Mouse (Mus musculus): ENCODE measurements around the gene Rpl18. TPM values are rescaled to one million over a fixed set of nuclear protein-coding genes. Genes with fewer than 3 reads are reported as not detected.

Rpl18 gene
- total RNA-seq, 2 experiments from 2014 or later: 342 to 393 TPM

DNA sequence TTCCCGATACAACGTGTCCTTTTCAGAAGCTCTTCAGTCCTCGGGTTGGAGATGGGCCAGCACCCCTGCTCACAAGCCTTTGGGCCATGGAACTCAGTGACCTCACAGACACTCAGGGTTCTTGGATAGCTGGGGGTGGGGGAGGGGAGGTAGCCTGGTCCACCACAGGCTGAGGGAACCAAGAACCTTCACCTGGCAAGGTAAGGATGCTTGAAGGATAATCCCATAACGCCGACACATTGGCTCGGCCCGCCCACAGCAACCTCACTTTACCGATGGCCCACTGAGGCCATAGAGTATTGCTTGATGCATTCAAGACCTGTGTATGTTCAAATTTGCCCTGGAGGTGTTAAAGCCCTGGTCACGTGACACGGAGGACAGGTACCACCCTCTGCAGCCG is 10.5 kb downstream of the Rpl18 start, which contains the start of gene Spaca4:
Gene Spaca4, minus strand, starts transcription at position 101 of the 400 bp plus-strand sequence.
- no peak for DNase-seq (ENCODE audit: extremely low spot score in 1 of 2, low spot score in 1 of 2)

DNA sequence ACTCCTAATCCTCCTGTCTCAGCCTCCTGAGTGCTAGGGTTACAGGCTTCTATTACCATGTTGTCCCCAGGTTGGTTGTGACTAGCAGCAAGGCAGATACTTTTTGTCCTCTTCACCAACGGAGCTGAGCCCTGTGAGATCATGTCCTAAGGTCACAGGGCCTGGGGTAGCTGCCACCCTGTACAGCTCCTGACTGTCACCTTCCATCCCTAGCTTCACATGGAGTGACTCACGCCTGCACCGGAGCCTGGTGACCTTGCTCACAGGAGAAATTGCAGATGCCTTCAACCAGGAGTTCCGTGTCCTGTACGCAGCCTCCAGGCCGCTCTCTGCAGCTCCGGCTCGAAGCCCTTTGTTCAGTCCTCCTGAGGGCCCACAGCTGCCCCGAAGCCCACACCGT is 11.2 kb downstream of the Rpl18 start:
- DNase-seq (ENCODE audit: extremely low spot score in 1 of 2, low spot score in 1 of 2): no peak

DNA sequence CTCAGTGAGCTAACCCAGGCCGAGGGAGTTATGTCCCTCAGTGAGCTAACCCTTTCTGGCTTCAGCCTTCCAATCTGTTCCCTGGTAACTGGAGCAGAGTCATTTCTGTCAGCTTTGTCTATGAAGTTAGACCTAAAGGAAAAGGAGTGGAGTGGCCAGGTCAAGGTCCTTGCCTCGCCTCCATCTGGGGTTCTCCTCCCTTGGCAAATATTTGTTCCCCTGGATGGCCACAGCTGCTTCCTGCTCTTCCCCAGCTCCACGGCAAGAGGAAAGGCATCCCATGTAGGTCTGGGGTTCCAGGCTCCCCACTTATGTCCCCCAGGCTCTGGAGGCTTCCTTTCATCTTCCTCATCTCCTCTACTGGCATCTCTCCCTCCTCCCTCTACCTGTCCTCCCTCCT is 12.4 kb downstream of the Rpl18 start:
- DNase-seq (ENCODE audit: extremely low spot score in 1 of 2, low spot score in 1 of 2): no peak

DNA sequence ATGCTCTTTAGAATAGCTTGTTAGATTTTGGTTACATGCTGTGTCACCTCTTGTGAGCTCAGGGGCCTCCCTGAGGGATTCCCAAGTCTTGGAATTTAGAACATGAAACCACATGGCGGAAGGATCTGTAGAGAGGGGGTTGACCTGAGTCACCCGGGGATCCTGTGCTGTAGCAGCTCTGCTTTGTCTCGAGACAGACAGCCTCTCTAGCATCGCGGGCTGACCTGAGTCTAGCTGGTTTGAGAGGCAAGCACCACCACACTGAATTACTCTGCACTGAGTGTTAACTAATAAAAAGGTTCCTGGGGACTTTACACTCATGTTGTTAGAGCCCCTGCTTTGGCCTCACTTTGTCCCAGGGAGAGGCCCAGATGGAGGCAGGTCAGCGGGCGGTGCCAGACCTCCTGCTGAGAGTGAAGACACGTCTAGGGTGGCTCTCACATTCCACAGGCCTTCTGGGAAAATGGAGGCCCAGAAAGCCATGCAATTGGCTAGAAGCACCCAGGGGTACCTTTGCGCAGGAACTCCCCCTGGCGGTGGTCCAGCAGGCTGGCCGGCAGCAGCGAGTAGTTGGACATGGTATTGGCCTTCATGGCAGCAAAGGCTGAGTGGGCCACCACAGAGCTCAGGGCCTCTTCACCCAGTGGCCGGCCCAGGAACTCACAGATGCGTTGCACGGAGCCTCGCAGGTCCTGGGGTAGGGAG is 15.6 kb downstream of the Rpl18 start:
- no peak for DNase-seq (ENCODE audit: extremely low spot score in 1 of 2, low spot score in 1 of 2)

DNA sequence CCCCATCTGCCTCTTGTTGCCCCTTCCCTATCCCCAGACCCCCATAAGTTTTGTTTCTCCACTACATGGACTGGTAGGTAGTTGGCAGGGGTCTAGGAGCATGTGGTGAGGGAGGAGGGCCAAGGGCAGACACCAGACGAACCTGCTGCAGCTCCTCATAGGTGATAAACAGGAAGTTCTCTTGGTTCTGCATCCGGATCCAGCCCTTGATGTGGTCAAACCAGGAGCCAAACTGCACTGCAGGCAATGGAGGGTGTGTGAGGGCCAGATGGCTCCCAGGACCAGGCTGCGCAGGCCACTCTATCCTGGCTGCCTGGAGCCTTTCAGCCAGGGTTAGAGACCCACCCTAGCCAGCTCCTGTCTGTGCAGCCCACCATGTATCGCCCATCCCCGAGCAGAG is 18.2 kb downstream of the Rpl18 start:
- DNase-seq (ENCODE audit: extremely low spot score in 1 of 2, low spot score in 1 of 2): no peak

DNA sequence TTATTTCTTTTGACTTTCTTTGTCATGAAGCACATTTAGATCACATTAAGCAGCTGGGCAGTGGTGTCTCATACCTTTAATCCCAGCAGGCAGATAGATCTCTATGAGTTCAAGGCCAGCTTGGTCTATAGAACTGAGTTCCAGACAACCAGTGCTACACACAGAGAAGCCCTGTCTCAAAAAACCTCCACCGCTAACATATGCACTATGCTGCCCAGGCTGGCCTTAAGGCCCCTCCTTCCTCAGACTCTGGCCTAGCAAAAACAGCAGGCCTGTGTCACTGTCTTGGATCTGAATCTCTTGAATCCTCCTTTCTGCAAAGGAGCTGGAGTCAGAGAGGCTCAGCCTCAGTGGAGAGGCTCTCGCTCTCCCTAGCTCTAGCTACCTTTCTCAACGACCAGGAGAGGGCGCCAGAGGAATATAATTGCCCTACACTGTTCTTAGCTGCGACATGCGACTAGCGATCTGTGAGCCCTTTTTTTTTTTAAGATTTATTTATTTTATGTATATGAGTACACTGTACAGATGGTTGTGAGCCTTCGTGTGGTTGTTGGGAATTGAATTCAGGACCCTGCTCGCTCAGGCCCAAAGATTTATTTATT is 24.0 kb downstream of the Rpl18 start:
- peak; percentile 76 to 96 for DNase-seq (ENCODE audit: extremely low spot score in 1 of 2, low spot score in 1 of 2)

DNA sequence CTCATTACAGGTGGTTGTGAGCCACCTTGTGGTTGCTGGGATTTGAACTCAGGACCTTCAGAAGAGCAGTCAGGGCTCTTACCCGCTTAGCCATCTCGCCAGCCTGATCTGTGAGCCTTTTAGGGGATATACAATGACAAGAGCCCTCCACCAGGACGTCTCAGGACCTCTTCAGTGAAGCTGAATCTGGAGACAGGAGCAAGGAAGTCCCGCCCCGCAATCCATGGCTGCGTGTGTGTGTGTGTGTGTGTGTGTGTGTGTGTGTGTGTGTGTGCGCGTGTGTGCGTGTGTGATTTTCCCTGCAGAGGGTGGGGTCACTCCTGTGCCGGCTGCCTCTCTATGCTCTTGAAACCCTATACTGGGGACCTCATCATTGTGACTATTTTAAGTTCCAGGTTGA is 24.6 kb downstream of the Rpl18 start:
- no peak for DNase-seq (ENCODE audit: extremely low spot score in 1 of 2, low spot score in 1 of 2)

DNA sequence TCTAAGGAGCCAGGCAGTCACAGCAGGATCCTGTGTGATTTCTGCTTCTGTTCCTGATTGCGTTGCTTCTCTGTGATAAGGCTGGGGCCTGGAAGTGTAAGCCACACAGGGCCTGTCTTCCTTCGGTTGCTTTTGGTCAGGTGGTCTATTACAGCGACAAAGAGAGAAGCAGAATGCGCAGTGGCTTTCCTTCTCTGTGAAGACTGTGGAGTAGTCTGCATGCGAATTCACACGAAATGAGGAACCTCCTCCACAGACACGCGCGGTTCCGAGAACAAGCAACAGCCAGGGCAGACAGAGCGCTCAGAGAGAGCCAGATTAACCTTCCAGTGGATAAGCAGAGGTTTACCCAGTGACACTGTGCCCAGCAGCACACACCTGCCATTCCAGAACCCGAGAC is 26.1 kb downstream of the Rpl18 start:
- no peak for DNase-seq (ENCODE audit: extremely low spot score in 1 of 2, low spot score in 1 of 2)

DNA sequence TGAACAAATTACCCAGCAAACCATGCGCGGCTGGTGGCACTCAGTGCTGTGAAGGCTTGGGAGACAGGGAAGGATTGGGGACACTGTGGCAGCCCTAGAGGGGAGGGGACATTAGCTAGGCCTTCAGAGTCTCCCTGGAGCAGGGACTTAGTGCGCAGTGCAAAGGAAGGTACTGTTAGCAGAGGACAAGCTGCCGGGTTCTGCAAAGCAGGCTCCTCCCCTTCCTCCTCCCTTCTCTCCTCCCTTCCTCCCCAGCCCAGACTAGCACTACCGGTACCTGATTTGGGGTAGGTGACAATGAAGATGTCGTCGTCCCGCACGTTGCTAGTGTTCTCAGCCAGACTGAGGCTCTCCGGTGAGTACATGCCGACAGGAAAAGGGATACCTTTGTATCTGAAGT is 26.5 kb downstream of the Rpl18 start:
- no peak for DNase-seq (ENCODE audit: extremely low spot score in 1 of 2, low spot score in 1 of 2)

DNA sequence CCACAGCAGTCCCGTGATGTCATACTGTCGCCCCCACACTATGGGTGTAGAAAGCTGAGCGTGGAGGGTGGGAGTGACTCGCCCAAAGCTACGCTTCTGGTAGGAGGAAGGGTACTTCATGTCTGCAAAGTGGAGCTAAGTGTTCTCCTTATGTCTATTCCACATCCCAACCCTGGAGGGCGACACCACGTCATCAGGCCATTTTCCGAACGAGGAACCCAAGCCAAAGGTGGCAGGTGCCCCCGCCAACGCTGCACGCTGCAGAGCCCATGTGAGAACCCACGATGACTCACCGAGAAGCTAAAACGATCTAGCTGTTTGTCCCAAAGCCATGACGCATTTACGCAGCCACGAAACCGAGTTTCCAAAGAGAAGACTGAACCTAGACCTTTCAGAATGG is 27.1 kb downstream of the Rpl18 start:
- DNase-seq (ENCODE audit: extremely low spot score in 1 of 2, low spot score in 1 of 2): peak; percentile 51 to 66

DNA sequence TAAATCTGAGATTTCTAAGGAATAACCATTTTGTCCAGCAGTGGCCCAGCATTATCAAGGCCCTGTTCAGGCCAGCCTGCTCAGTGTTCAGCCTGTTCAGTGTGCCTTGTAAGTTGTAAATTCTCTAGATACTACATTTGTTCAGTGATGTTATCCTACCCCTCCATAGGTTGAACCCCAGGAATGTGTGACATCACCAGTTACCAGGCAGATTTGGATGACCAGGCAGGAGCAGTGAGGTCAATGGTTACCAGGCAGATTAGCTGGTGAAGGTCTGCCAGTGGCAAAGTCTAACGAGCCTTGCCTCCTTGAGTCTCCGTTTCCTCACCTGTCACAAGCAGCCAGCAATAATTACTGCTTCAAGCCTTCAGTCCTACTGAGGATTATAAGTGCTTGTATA is 29.1 kb downstream of the Rpl18 start:
- peak; percentile 49 to 62 for DNase-seq (ENCODE audit: extremely low spot score in 1 of 2, low spot score in 1 of 2)

DNA sequence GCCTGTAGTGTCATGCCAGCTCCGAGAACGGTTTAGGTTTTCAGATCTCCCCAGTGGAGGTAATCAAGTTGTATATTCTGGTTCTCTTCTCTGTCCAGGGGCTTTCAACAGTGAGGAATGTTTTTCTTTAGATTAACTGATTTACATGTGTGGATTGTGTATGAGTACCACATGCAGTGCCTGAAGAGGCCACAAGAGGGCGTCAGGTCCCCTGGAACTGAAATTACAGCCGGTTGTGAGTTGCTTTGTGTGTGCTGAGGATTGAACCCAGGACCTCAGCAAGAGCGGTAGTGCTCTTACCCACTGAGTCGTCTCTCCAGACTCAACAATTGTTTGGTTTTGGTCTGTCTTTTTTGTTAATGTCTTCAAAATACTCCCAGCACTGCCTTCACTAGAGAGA is 31.3 kb downstream of the Rpl18 start:
- no peak for DNase-seq (ENCODE audit: extremely low spot score in 1 of 2, low spot score in 1 of 2)

DNA sequence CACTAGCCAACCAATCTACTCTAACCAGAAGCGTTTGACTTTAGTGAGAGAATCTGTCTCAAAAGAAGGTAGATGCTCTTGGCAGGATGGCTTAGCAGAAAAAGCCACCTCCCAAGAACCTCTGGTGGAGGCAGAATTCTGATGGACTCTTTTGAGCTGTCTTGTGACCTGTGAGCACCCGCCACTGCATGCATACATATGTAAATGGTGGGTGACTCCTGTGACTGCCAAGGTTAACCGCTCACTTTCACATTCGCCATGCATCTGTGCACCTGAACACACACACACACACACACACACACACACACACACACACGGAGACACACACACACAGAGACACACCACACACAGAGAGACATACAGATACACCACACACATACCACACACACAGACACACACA is 32.2 kb downstream of the Rpl18 start:
- DNase-seq (ENCODE audit: extremely low spot score in 1 of 2, low spot score in 1 of 2): no peak

DNA sequence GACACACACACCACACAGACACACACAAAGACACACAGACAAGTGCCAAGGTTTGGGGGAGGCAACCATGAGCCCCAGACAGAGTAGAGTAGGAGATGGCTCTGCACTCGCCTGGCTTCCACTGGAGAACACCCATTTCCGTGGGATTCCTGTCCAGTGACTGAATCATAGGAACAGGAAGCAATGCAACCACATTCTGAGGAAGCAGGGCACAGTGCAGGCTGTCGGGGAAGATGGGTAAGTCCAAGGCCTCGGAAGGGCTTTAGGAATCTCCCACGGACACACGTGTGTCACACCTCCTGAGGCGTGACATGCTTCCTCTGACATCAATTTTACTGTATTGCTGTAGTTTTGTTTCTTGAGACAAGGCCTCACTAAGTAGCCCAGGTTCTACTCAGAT is 32.9 kb downstream of the Rpl18 start:
- DNase-seq (ENCODE audit: extremely low spot score in 1 of 2, low spot score in 1 of 2): no peak

DNA sequence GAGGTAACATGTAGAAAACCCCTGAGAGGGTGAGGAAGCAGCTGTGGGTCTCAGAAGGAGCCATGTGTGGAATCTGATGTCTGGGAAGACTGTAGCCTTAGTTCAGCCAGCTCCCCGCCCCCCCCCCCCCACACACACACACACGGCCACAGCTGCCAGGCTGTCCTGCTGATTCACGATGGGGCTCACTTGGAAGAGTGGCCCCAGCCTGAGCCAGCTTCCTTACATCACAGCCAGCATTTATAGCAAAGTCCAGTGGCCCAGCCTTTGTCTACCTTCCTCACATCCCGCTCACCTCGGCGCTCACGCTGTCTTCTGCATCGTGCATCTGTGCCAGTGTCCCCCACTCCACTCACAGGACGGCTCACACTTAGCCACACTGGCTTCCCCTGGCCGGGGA is 34.1 kb downstream of the Rpl18 start:
- DNase-seq (ENCODE audit: extremely low spot score in 1 of 2, low spot score in 1 of 2): no peak

DNA sequence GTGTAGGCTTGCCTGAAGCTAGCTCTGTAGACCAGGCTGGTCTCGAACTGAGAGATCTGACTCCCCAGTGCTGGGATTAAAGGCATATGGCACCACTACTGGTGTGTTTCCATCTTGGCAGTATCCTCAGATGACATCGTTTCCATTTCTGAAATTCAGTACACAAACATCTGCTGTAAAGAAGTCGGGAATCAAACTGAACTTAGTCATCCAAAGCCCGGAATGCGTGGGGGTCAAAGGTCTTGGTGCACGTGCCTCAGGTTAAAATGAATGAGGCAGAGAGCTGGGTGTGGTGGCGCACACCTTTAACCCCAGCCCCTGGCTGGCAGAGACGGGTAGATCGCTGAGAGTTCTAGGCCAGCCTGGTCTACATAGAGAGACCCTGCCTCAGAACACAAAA is 34.9 kb downstream of the Rpl18 start:
- no peak for DNase-seq (ENCODE audit: extremely low spot score in 1 of 2, low spot score in 1 of 2)

DNA sequence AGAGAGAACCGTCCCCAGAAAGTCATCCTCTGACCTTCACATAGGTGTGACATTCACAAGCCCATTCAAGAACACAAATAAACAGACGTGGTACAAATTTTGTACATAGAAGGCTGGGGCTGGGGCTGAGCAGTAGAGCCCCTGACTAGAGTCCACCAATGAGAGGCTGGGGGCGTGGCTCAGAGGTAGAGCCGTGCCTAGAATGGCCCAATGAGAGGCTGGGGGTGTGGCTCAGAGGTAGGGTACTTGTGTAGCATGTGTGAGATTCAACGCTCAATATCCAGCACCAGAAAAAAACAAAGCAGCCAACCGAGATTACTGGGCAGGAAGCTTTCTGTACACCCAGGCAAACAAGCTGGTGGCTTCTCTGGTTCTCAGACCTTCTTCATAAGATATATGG is 40.4 kb downstream of the Rpl18 start:
- DNase-seq (ENCODE audit: extremely low spot score in 1 of 2, low spot score in 1 of 2): no peak

DNA sequence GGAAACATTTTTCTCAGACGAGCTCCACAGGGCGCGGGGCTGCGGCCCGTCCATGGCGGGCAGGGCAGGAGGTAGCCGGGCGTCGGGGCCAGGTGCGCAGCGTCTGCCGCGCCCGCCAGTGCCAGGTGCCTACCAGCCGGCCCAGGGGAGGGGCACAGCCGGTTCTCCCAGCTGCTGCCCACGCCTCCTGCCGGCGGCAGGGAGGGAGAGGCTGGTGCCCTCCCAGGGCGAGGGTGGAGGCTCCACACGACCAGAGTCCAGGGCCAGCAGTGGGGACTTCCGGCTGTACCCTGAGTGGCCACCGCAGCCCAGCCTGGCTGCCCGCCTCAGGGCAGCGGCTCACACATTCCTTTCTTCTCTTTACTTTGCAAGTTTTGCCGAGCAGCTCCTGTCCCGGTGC is 44.1 kb downstream of the Rpl18 start:
- DNase-seq (ENCODE audit: extremely low spot score in 1 of 2, low spot score in 1 of 2): no peak

DNA sequence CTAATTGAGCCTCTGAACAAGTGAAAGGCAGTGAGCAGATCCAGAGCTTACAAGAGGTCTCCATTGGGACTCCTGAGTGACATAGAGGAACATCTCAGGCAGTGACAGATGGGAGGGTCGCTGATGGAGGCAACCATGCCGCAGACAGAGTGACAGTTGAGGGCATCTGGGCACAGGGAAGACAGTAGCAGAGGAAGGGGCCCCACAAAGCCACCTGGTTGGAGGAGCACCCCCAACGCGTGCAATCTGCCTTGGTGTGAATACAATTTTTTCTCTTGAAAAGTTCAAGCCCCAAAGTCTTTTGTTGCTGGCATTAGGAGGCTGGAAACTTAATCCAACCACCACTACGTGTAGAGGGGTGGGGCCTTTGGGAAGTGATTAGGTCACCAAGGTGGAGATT is 44.9 kb downstream of the Rpl18 start:
- no peak for DNase-seq (ENCODE audit: extremely low spot score in 1 of 2, low spot score in 1 of 2)

DNA sequence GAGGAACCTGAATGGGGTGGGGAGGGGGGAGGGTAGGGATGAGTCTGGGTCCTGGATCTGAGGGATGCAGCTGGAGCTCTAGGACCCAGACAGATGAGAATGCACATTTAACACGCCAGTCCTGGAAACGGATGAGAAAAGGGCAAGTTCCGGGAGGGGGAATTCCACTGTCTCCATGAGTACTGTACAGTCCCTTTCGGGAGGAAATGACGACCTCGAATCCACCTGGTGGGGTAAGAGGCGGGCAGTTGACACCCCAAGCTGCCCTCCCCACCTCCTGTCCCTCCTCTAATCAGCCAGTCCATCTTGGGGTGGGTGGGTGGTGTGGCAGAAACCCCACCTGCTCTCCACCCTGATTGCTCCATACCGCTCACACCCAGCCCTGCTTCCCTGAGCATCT is 50.7 kb downstream of the Rpl18 start:
- no peak for DNase-seq (ENCODE audit: extremely low spot score in 1 of 2, low spot score in 1 of 2)

DNA sequence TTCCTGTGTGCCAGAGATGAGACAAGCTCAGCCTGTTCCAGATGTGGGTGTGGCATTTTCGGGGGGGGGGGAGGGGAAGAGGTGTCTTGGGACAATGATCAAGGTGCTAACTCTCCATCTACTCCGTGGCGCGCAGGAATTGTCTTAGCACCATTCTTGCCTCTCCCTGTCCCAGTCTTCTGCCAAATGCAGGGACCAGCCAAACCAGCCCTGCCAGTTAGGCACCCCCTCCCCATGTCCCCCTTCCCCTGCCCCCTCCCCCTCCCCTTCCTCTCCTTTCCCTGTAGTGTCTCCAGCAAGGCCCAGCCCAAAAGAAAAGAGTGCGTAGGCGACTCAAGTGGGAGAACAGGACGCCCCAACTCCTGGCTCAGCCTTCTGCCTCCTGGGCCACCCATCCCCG is 51.5 kb downstream of the Rpl18 start:
- DNase-seq (ENCODE audit: extremely low spot score in 1 of 2, low spot score in 1 of 2): no peak

DNA sequence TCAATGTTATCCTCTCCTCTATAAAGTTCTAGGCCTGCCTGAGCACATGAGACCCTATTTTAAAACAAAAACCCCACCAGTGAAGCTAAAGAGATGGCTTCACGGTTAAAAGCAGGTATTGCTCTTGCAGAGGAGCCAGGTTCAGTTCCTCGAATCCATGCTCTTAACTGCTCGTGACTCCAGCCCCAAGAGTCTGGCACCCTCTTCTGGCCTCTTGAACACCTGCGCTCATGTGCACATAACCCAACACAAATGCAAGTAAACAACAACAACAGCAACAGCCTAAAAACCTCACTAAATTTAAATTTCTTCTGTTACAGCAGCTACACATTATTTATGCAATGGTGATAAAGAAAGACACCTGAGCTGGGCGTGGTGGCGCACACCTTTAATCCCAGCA is 52.2 kb downstream of the Rpl18 start:
- no peak for DNase-seq (ENCODE audit: extremely low spot score in 1 of 2, low spot score in 1 of 2)

Measured in layer of hippocampus, postnatal 25 days (tissue).